Mouse (Mus musculus) thymus, adult 2 months (tissue): ENCODE measurements around the gene Ppm1f.

Experiments
- CTCF ChIP-seq: fragments of 200-500 bp; IDR thresholded peaks from 2 replicates; pipeline ENCODE4 v1.5.1; 2012; ENCODE audit warnings: mild to moderate bottlenecking, control low read depth, low read length, moderate library complexity, borderline replicate concordance; ENCODE audit not compliant: control insufficient read depth, poor library complexity, insufficient read depth; ENCODE audit errors: extremely low read depth
- POLR2A ChIP-seq: fragments of 200-500 bp; IDR thresholded peaks from 2 replicates; pipeline ENCODE4 v1.6.1; 2012; ENCODE audit warnings: mild to moderate bottlenecking, low read length, control low read depth, moderate library complexity; ENCODE audit not compliant: control insufficient read depth, poor library complexity, insufficient read depth; ENCODE audit errors: extremely low read depth

GRCm38 (mm10) chr16:16959907-16960306 lies 63.6 kb downstream of the Ppm1f start:
- no peak for TF ChIP-seq CTCF
- no peak for TF ChIP-seq POLR2A
